Mouse (Mus musculus): ENCODE results near the gene Gm44973. TPM values are rescaled to one million over a fixed set of nuclear protein-coding genes. Genes with fewer than 3 reads are reported as not detected.

Gm44973 gene
- total and polyA plus RNA-seq, 3 experiments, result not detected

- H3K4me1 ChIP-seq (ENCODE audit: control insufficient read depth, insufficient read depth, low read length), result no peaks in the 10 kb centered on the region
- WGBS, result 94% methylated on average over 21 of the region's 21 CpGs
- no peak overlapping the region for H3K9ac ChIP-seq (ENCODE audit: low read depth, low read length)
- TF ChIP-seq CTCF (IDR thresholded peaks at IDR 0.05) (no peak), EP300 (IDR thresholded peaks at IDR 0.05; ENCODE audit: insufficient read depth, low read depth, low read length) (no peak), POLR2A (IDR thresholded peaks at IDR 0.05; ENCODE audit: insufficient read depth, low read depth, low read length) (no peak)
- no peak for DNase-seq
- peaks cover 3% of the 10 kb centered on the region for H3K79me2 ChIP-seq (replicated peaks; ENCODE audit: control insufficient read depth, insufficient read depth, low read length)
- no peak overlapping the region for H3K27ac ChIP-seq
- intact Hi-C loops (cut with DNase I), result no loop called here
- H3K36me3 ChIP-seq (ENCODE audit: control insufficient read depth, insufficient read depth, low read length), result no peaks in the 10 kb centered on the region
- no peak overlapping the region for H3K4me3 ChIP-seq
- no peaks in the 10 kb centered on the region for H3K27me3 ChIP-seq (ENCODE audit: control insufficient read depth, insufficient read depth, low read length)
Observed at GRCm38 (mm10) chr7:5029946-5030345, 14.7 kb downstream of the Gm44973 start.

GRCm38 (mm10) chr7:5030554-5031275, 15.4 kb downstream of the Gm44973 start:
- TF ChIP-seq EP300 (IDR thresholded peaks at IDR 0.05; ENCODE audit: insufficient read depth, low read depth, low read length) (no peak), CTCF (IDR thresholded peaks at IDR 0.05) (no peak)
- Histone ChIP-seq H3K36me3 (ENCODE audit: control insufficient read depth, insufficient read depth, low read length) (no peaks in the 10 kb centered on the region), H3K4me3 (no peak overlapping the region), H3K9ac (ENCODE audit: low read depth, low read length) (no peak overlapping the region), H3K27ac (no peak overlapping the region), H3K27me3 (ENCODE audit: control insufficient read depth, insufficient read depth, low read length) (no peaks in the 10 kb centered on the region), H3K4me1 (ENCODE audit: control insufficient read depth, insufficient read depth, low read length) (no peaks in the 10 kb centered on the region), H3K79me2 (replicated peaks; ENCODE audit: control insufficient read depth, insufficient read depth, low read length) (peaks cover 2% of the 10 kb centered on the region; the same call in 1 of the 2 replicates)
- intact Hi-C loops (cut with DNase I), result no loop called here
- WGBS, result 89% methylated on average over 63 of the region's 63 CpGs
- no peak for DNase-seq

DNA sequence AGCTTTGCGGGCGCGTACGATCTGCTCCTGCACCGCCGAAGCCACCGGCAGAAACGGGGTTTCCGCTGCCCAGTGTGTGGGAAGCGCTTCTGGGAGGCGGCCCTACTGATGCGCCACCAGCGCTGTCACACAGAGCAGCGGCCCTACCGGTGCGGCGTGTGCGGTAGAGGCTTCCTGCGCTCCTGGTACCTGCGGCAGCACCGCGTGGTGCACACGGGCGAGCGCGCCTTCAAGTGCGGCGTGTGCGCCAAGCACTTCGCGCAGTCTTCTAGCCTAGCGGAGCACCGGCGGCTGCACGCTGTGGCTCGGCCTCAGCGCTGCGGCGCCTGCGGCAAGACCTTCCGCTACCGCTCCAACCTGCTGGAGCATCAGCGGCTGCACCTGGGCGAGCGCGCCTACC, 16.2 kb downstream of the Gm44973 start:
- intact Hi-C loops (cut with DNase I), result no loop called here

GRCm38 (mm10) chr7:5033818-5034217, 18.5 kb downstream of the Gm44973 start, which contains the start of gene 4632433K11Rik:
4632433K11Rik (plus strand) TSS chr7:5034118.
- DNase-seq, result no peak
- intact Hi-C loops (cut with DNase I), result no loop called here
- Histone ChIP-seq H3K27me3 (ENCODE audit: control insufficient read depth, insufficient read depth, low read length) (no peaks in the 10 kb centered on the region), H3K27ac (no peak within 1 kb of the TSS), H3K36me3 (ENCODE audit: control insufficient read depth, insufficient read depth, low read length) (no peaks in the 10 kb centered on the region; the same call in 1 of the 2 replicates), H3K4me3 (no peak within 1 kb of the TSS), H3K4me1 (ENCODE audit: control insufficient read depth, insufficient read depth, low read length) (no peaks in the 10 kb centered on the region; the same call in 1 of the 2 replicates), H3K79me2 (replicated peaks; ENCODE audit: control insufficient read depth, insufficient read depth, low read length) (peaks cover 2% of the 10 kb centered on the region; the same call in 1 of the 2 replicates), H3K9ac (ENCODE audit: low read depth, low read length) (no peak within 1 kb of the TSS)
- TF ChIP-seq POLR2A (IDR thresholded peaks at IDR 0.05; ENCODE audit: insufficient read depth, low read depth, low read length) (no peak), CTCF (IDR thresholded peaks at IDR 0.05) (no peak), EP300 (IDR thresholded peaks at IDR 0.05; ENCODE audit: insufficient read depth, low read depth, low read length) (no peak)
- 88% methylated on average over 3 of the region's 3 CpGs for WGBS

More for the DNA sequence above, 16.2 kb downstream of the Gm44973 start:
- no peak overlapping the region for H3K9ac ChIP-seq (ENCODE audit: low read depth, low read length)
- H3K79me2 ChIP-seq (replicated peaks; ENCODE audit: control insufficient read depth, insufficient read depth, low read length), result peaks cover 2% of the 10 kb centered on the region; the same call in 1 of the 2 replicates
- 87% methylated on average over 46 of the region's 46 CpGs for WGBS
- no peak for DNase-seq
- H3K36me3 ChIP-seq (ENCODE audit: control insufficient read depth, insufficient read depth, low read length), result no peaks in the 10 kb centered on the region
- H3K27me3 ChIP-seq (ENCODE audit: control insufficient read depth, insufficient read depth, low read length), result no peaks in the 10 kb centered on the region
- TF ChIP-seq POLR2A (IDR thresholded peaks at IDR 0.05; ENCODE audit: insufficient read depth, low read depth, low read length) (no peak), EP300 (IDR thresholded peaks at IDR 0.05; ENCODE audit: insufficient read depth, low read depth, low read length) (no peak), CTCF (IDR thresholded peaks at IDR 0.05) (no peak)
- H3K27ac ChIP-seq, result no peak overlapping the region
- H3K4me3 ChIP-seq, result no peak overlapping the region
- no peaks in the 10 kb centered on the region for H3K4me1 ChIP-seq (ENCODE audit: control insufficient read depth, insufficient read depth, low read length)

DNA sequence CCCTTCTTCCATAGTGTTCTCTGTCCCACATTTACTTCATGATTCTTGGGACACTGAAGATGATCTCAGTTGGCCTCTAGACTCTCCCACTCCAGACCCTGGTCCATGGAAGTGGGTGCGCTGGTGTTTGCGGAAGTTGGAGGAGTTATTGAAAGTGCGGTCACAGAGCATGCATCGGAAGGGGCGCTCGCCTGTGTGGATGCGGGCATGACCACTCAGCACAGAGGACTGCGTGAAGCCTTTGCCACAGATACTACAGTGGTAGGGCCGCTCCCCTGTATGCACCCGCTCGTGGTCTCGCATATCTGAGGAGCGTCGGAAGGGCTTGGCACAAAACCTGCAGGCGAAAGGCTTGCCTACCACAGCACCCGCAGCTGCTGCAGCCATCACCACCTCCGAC, 20.3 kb downstream of the Gm44973 start:
- intact Hi-C loops (cut with DNase I), result loop anchor here (2.0 kb wide), 1 partner anchor 15 kb away; the partner anchor contains the start of gene Zfp580
- H3K27ac ChIP-seq, result no peak overlapping the region
- H3K27me3 ChIP-seq (ENCODE audit: control insufficient read depth, insufficient read depth, low read length), result no peaks in the 10 kb centered on the region
- no peaks in the 10 kb centered on the region for H3K79me2 ChIP-seq (replicated peaks; ENCODE audit: control insufficient read depth, insufficient read depth, low read length)
- no peak overlapping the region for H3K9ac ChIP-seq (ENCODE audit: low read depth, low read length)
- 94% methylated on average over 17 of the region's 17 CpGs for WGBS
- no peak for DNase-seq
- H3K36me3 ChIP-seq (ENCODE audit: control insufficient read depth, insufficient read depth, low read length), result no peaks in the 10 kb centered on the region; the same call in 1 of the 2 replicates
- no peak overlapping the region for H3K4me3 ChIP-seq
- no peak for TF ChIP-seq CTCF (IDR thresholded peaks at IDR 0.05)
- TF ChIP-seq EP300 (IDR thresholded peaks at IDR 0.05; ENCODE audit: insufficient read depth, low read depth, low read length), result no peak
- no peak for TF ChIP-seq POLR2A (IDR thresholded peaks at IDR 0.05; ENCODE audit: insufficient read depth, low read depth, low read length)
- H3K4me1 ChIP-seq (ENCODE audit: control insufficient read depth, insufficient read depth, low read length), result no peaks in the 10 kb centered on the region; the same call in 1 of the 2 replicates

GRCm38 (mm10) chr7:5036136-5036535, 20.8 kb downstream of the Gm44973 start:
- intact Hi-C loops (cut with DNase I), result loop anchor here (2.0 kb wide), 1 partner anchor 15 kb away; the partner anchor contains the start of gene Zfp580
- H3K9ac ChIP-seq (ENCODE audit: low read depth, low read length), result no peak overlapping the region
- no peaks in the 10 kb centered on the region for H3K79me2 ChIP-seq (replicated peaks; ENCODE audit: control insufficient read depth, insufficient read depth, low read length)
- TF ChIP-seq CTCF (IDR thresholded peaks at IDR 0.05) (no peak), POLR2A (IDR thresholded peaks at IDR 0.05; ENCODE audit: insufficient read depth, low read depth, low read length) (no peak), EP300 (IDR thresholded peaks at IDR 0.05; ENCODE audit: insufficient read depth, low read depth, low read length) (no peak)
- no peak overlapping the region for H3K27ac ChIP-seq
- DNase-seq, result no peak
- H3K36me3 ChIP-seq (ENCODE audit: control insufficient read depth, insufficient read depth, low read length), result no peaks in the 10 kb centered on the region; the same call in 1 of the 2 replicates
- 93% methylated on average over 9 of the region's 9 CpGs for WGBS
- H3K4me3 ChIP-seq, result no peak overlapping the region
- no peaks in the 10 kb centered on the region; the same call in 1 of the 2 replicates for H3K4me1 ChIP-seq (ENCODE audit: control insufficient read depth, insufficient read depth, low read length)
- H3K27me3 ChIP-seq (ENCODE audit: control insufficient read depth, insufficient read depth, low read length), result no peaks in the 10 kb centered on the region
